Mouse (Mus musculus) E14TG2a.4 (cell line): Measurements from ENCODE around the gene Idnk.

Source experiments
- CTCF ChIP-seq: conservative IDR thresholded peaks from 2 replicates; pipeline ENCODE4 v1.5.1; 2014; ENCODE audit warnings: low read length
- NANOG ChIP-seq: IDR thresholded peaks from 2 replicates; pipeline ENCODE4 v1.6.1; 2014; ENCODE audit warnings: borderline replicate concordance, low read length, mixed read lengths

DNA sequence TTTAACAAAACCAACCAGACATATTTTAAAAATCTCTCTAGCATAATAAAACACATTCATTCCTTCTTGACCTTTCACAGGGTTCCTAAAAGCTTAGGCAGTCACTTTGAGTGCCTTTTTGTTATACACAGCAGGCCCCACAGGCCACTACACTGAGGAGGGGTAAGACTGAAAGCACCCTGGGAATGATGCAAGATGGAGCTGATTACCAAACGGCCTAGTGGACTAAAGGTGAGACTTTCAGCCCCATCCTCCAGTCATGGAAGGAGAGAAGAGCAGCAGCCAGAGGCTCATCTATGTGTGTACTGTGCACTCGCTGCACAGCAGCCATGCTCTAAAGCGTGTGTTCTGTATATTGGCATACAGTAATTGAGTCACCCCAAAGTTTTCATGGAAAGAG, 37.5 kb downstream of the Idnk start:
- TF ChIP-seq CTCF: no peak
- TF ChIP-seq NANOG: no peak
